Mouse (Mus musculus): ENCODE results near the gene Adam23.

The Adam23 gene

DNA sequence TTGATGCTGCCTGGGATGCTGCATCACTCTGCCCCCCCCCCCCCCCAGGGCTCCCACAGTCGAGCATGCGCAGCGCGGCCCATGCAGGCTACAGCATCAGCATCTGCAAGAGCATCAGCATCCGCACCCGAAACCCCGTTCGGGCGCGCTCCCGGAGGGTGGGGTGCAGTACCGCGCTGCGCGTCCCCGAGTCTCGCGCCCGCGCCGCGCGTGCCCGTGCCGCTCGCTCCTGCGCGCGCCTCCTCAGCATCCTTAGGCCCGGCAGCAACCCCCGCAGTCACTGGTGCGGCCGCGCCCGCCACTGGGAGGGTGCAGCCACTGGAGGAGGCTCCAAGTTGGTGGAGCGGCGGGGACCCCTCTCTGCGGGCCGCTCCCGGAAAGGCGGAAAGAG, at the start of gene Adam23:
TSS of gene Adam23 (plus strand) at position 236 of the 391 bp plus-strand sequence.
- H3K36me3 ChIP-seq (ENCODE audit: control insufficient read depth, insufficient read depth, low read length, poor library complexity, severe bottlenecking): no peaks in the 10 kb centered on the region
- DNase-seq (ENCODE audit: low read depth, low spot score): no peak
- no peaks in the 10 kb centered on the region for H3K27me3 ChIP-seq (ENCODE audit: control insufficient read depth, insufficient read depth, low read length, poor library complexity, severe bottlenecking)

DNA sequence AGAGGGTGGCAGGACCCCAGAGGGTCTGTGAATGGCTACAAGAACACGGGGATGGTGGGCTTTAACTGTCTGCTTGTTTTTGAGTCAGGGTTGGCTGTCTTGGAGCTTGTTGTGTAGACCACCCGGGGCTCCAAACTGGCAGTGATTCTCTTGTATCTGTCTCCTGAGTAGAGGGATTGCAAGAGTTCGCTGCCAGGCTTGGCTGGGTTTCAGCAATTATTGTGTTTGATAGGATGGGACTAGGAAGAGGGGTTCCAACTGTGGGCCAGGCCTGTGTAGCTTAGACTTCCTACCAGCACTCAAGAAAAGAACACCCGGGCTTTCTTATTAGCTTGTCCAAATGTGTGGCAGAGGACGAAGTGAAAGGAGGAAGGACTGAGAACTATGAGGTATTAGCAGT, 44.6 kb upstream of the Adam23 start:
- no peaks in the 10 kb centered on the region for H3K36me3 ChIP-seq (ENCODE audit: control insufficient read depth, insufficient read depth, low read length, poor library complexity, severe bottlenecking)
- no peak for DNase-seq (ENCODE audit: low read depth, low spot score)
- no peaks in the 10 kb centered on the region for H3K27me3 ChIP-seq (ENCODE audit: control insufficient read depth, insufficient read depth, low read length, poor library complexity, severe bottlenecking)

DNA sequence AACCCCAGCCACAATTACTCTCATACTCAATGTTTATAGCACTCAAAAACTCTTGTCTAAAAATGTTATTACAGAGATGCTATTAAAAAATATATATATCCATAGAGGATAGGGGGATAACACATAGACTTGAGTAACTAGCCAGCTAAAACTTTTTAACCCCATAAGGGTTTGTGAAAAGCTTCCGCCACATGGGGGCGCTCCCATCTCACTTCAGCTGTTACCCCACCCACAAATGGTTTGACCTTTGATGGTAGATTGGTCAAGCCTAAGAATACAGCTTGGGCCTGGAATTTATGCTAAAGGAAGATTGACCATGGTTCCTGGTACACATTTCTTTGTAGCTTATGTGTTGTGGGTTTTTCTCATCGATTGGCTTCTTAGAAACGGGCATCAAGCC, 42.1 kb upstream of the Adam23 start:
- Histone ChIP-seq H3K36me3 (ENCODE audit: control insufficient read depth, insufficient read depth, low read length, poor library complexity, severe bottlenecking) (no peaks in the 10 kb centered on the region), H3K27me3 (ENCODE audit: control insufficient read depth, insufficient read depth, low read length, poor library complexity, severe bottlenecking) (no peaks in the 10 kb centered on the region)
- DNase-seq (ENCODE audit: low read depth, low spot score): no peak

DNA sequence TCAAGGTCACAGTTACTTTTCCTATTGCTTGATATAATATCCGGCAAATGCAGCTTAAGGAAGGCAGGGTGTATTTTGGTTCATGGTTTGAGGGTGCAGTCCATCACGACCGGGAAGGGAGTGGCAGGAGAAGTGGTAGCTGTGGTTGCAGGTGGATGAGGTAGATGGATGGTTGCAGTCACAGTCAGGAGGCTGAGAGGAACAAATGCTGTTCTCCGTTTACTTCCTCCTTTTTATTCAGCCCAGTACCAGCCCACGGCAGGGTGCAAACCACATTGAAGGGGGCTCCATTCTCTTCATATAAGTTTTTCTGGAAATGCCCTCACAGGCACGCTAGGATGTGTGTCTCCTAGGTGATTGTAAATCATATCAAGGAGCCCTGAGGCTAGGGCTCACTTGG, 37.3 kb upstream of the Adam23 start:
- DNase-seq (ENCODE audit: low read depth, low spot score): no peak
- no peaks in the 10 kb centered on the region for H3K27me3 ChIP-seq (ENCODE audit: control insufficient read depth, insufficient read depth, low read length, poor library complexity, severe bottlenecking)
- no peaks in the 10 kb centered on the region for H3K36me3 ChIP-seq (ENCODE audit: control insufficient read depth, insufficient read depth, low read length, poor library complexity, severe bottlenecking)

DNA sequence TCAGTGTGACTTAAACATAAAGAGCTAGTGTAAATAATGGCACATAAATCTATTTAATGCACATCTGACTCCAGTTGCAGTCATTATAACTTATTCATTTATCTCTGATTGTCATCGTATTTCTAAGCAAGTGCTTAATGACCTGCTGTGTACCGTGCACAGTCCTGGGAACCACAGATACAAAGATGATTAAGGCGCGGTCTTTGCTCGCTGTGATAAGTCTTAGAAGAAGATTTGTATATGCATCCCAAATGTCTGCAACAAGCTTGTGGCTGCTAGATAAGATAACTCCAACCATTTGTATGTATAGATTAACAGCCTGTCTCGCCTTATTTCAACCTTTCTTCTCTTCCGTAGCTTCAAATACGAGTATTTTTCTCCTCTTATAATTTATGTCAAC, 27.2 kb upstream of the Adam23 start:
- no peaks in the 10 kb centered on the region for H3K36me3 ChIP-seq (ENCODE audit: control insufficient read depth, insufficient read depth, low read length, poor library complexity, severe bottlenecking)
- no peaks in the 10 kb centered on the region for H3K27me3 ChIP-seq (ENCODE audit: control insufficient read depth, insufficient read depth, low read length, poor library complexity, severe bottlenecking)
- DNase-seq (ENCODE audit: low read depth, low spot score): no peak

DNA sequence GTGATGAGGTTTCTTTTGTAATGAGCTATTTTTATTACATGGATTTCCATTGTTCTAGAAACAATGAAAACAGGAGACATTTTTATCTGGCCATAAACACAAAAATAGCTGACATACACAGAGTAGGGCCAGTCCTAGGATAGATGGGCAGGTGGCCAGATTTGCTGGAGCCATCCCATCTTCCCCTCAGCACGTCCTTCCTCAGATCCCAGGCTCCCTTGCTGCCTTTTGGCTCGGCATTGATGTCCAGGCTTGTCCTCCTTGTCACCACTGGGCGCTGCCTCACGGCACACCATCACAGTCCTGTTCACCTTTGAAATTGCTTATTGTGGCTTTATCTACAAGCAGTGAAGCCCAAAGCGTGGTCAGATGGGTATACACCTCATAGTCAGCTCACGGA, 15.0 kb upstream of the Adam23 start:
- no peaks in the 10 kb centered on the region for H3K27me3 ChIP-seq (ENCODE audit: control insufficient read depth, insufficient read depth, low read length, poor library complexity, severe bottlenecking)
- DNase-seq (ENCODE audit: low read depth, low spot score): no peak
- no peaks in the 10 kb centered on the region for H3K36me3 ChIP-seq (ENCODE audit: control insufficient read depth, insufficient read depth, low read length, poor library complexity, severe bottlenecking)

DNA sequence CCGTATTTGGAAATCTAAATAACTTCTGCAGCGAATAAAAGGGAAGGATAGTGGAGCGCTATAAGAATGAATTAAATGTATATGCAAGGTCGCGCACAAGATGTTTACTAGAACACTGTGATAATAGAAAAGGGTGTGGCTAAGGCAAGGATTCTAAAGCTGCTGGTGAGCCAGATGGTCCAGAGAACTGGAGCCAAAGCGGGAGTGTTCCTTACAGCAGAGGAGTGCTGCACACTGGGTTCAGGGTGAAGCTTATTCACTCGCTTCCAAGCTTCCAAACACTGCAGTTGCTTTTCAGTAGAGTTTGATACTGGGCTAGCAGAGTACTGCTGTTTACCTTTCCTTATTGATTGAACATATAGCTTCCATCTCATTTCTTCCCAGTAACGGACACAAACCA, 14.5 kb upstream of the Adam23 start:
- no peaks in the 10 kb centered on the region for H3K27me3 ChIP-seq (ENCODE audit: control insufficient read depth, insufficient read depth, low read length, poor library complexity, severe bottlenecking)
- DNase-seq (ENCODE audit: low read depth, low spot score): no peak

DNA sequence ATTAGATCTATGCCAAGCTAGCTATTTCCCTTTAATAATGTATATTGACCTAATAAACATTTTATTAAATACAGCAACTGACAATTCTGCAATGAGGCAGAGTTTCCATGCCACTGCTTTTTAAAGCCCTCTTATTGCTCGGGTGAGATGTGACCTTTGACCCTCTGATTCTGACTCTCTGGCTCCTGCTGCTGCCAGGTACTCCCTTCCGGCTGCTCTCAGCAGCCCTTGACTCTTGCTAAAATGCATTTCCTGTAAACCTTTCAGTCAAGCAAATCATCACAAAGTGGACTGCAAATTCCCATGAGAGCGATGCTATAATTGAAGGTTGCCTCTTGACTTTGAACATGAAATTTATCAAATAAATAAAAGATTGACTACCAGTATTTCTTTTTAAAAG, 13.8 kb upstream of the Adam23 start:
- Histone ChIP-seq H3K27me3 (ENCODE audit: control insufficient read depth, insufficient read depth, low read length, poor library complexity, severe bottlenecking) (no peaks in the 10 kb centered on the region), H3K36me3 (ENCODE audit: control insufficient read depth, insufficient read depth, low read length, poor library complexity, severe bottlenecking) (no peaks in the 10 kb centered on the region)
- DNase-seq (ENCODE audit: low read depth, low spot score): no peak

More for the DNA sequence above, 14.5 kb upstream of the Adam23 start:
- no peaks in the 10 kb centered on the region for H3K36me3 ChIP-seq (ENCODE audit: control insufficient read depth, insufficient read depth, low read length, poor library complexity, severe bottlenecking)

DNA sequence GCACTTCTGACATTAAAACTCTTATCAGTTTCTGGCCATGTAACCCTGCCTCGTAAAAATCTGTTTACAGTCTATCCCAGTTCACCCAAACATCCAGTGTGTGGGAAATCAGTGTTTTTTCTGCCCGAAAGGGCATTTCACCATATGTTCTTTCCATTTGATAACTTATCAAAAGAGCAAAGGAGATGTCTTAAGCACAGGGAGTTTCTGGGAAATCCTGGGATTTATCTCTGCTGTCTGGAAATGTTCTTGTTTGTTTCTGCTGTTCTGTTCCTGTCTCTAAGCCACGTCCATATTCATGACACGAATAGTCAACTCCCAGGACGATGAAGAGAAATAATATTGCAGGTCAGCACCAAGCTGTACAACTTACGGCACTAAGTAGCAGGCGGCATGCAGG, 11.6 kb upstream of the Adam23 start:
- no peaks in the 10 kb centered on the region for H3K27me3 ChIP-seq (ENCODE audit: control insufficient read depth, insufficient read depth, low read length, poor library complexity, severe bottlenecking)
- no peaks in the 10 kb centered on the region for H3K36me3 ChIP-seq (ENCODE audit: control insufficient read depth, insufficient read depth, low read length, poor library complexity, severe bottlenecking)
- DNase-seq (ENCODE audit: low read depth, low spot score): no peak

DNA sequence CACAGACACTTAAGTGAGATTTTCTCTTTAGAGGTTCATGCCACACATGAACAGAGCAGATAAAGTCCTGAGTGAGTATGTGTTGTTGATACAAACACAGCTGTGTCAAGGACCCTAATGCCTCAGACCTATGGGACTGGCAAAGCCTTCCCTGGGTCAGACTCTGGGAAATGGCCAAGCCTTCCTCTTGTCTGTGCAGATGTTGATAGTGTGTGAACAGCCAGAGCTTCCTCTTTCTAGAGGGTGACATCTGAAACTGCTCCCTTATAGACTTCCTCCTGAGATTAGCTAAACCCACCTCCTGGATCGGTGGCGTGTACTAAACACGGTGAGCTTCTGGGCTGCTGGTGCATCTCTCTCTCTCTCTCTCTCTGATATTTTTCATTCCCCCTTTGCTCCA, 8.2 kb upstream of the Adam23 start:
- H3K36me3 ChIP-seq (ENCODE audit: control insufficient read depth, insufficient read depth, low read length, poor library complexity, severe bottlenecking): no peaks in the 10 kb centered on the region
- no peaks in the 10 kb centered on the region for H3K27me3 ChIP-seq (ENCODE audit: control insufficient read depth, insufficient read depth, low read length, poor library complexity, severe bottlenecking)
- DNase-seq (ENCODE audit: low read depth, low spot score): no peak

DNA sequence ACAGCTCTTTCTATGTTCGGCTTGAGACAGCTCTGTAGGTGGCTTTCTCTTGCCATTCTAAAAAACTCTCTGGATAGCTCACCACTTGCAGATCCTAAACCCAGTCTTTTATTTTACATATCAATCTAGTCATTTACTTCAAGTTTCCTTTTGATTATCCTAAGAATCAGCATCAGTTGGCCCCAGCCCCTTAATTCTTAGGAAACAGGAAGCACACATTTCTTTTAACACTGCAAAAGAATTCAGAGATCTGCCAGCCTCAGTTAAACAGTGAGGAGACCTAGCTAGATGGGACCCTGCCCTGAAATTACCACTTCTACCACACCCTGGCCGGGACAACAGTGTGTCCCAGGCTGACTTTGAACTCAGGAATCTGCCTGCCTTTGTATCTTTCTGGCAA, 3.5 kb upstream of the Adam23 start:
- no peaks in the 10 kb centered on the region for H3K27me3 ChIP-seq (ENCODE audit: control insufficient read depth, insufficient read depth, low read length, poor library complexity, severe bottlenecking)
- no peak for DNase-seq (ENCODE audit: low read depth, low spot score)
- H3K36me3 ChIP-seq (ENCODE audit: control insufficient read depth, insufficient read depth, low read length, poor library complexity, severe bottlenecking): no peaks in the 10 kb centered on the region

DNA sequence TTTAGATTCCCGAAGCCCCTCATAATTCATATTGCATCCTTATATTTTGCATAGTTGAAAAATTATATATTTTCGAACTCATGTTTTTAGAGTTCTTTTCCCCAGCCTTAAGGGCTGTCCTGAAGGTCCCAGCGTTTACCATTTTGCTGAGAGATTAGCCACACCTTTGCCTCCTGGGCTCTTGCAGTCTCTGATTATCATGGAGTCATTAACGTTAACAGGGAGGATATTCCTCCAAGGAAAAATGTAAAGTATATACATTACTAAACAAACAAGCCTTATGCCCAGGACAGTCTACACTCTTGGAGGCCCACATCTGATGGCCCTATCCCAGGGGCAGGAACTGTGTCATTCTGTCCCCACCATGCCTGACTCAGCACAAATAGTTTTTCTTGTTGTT, 3.1 kb upstream of the Adam23 start:
- Histone ChIP-seq H3K36me3 (ENCODE audit: control insufficient read depth, insufficient read depth, low read length, poor library complexity, severe bottlenecking) (no peaks in the 10 kb centered on the region), H3K27me3 (ENCODE audit: control insufficient read depth, insufficient read depth, low read length, poor library complexity, severe bottlenecking) (no peaks in the 10 kb centered on the region)
- no peak for DNase-seq (ENCODE audit: low read depth, low spot score)

DNA sequence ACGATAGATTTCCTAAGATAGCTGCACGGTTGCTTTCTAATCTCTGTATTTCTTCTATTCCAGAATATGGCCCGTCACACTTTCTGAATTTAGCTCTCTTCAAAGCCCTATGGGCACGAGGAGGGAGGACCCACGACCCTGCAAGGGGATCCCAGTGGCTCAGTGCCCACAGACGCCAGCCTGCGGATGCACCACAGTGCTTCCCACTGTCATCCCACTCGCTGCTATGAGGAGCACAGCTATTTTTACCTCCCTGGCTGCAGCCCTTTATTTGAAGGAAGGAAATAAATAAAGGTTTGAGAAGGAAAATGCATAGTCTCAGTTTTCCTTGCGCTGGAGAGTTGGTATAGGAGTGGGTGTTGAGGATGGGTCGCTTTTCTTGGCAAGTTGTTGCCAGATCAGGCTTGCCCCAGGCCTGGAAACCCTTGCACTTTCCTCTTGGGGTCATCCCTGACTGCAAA, 512 bp upstream of the Adam23 start:
- H3K36me3 ChIP-seq (ENCODE audit: control insufficient read depth, insufficient read depth, low read length, poor library complexity, severe bottlenecking): no peaks in the 10 kb centered on the region
- no peaks in the 10 kb centered on the region for H3K27me3 ChIP-seq (ENCODE audit: control insufficient read depth, insufficient read depth, low read length, poor library complexity, severe bottlenecking)
- no peak for DNase-seq (ENCODE audit: low read depth, low spot score)

DNA sequence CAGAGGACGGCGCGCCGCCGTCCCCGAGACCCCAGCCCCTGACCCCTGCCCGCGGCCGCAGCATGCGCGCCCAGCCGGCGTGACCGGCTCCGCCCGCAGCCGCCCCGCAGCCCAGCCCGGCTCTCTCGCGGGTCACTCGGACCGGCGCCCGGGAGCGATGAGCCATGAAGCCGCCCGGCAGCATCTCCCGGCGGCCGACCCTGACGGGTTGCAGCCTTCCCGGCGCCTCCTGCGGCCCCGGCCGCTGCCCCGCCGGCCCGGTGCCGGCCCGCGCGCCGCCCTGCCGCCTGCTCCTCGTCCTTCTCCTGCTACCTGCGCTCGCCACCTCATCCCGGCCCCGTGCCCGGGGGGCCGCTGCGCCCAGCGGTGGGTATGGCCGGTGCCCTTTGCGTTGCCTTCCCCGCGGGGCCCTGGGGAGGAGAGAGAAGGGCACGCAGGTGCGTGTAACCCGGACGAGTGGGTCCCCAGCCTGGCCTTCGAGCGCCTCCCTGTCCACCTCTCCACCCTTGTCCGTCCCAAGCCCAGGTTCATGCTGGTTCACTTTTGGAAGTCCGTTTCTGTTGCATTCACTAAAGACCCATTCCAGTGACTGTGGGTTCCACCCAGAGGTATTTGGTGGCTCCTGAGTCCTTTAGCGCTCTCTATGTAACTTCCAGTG, 485 bp downstream of the Adam23 start:
- Histone ChIP-seq H3K27me3 (ENCODE audit: control insufficient read depth, insufficient read depth, low read length, poor library complexity, severe bottlenecking) (no peaks in the 10 kb centered on the region), H3K36me3 (ENCODE audit: control insufficient read depth, insufficient read depth, low read length, poor library complexity, severe bottlenecking) (no peaks in the 10 kb centered on the region)
- no peak for DNase-seq (ENCODE audit: low read depth, low spot score)

DNA sequence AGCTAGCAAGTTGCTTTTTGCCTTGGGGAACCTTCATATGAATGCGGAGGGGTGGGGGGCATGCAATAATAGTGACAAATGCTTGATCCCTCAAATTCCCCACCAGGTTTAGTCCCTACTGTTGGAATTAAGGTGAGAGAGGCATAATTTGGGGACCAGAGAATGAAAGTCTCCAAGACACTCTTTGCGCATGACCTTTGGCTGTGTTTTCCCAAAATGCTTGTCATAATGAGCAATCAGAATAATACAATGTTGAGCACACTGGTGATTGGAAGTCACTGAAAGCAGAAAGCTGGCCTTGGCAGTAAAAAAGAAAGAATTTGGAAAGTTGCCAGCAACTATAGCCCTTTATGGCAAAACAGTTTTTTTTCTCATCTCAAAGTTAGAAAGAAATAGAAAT, 1.0 kb downstream of the Adam23 start:
- DNase-seq (ENCODE audit: low read depth, low spot score): no peak
- Histone ChIP-seq H3K27me3 (ENCODE audit: control insufficient read depth, insufficient read depth, low read length, poor library complexity, severe bottlenecking) (no peaks in the 10 kb centered on the region), H3K36me3 (ENCODE audit: control insufficient read depth, insufficient read depth, low read length, poor library complexity, severe bottlenecking) (no peaks in the 10 kb centered on the region)

DNA sequence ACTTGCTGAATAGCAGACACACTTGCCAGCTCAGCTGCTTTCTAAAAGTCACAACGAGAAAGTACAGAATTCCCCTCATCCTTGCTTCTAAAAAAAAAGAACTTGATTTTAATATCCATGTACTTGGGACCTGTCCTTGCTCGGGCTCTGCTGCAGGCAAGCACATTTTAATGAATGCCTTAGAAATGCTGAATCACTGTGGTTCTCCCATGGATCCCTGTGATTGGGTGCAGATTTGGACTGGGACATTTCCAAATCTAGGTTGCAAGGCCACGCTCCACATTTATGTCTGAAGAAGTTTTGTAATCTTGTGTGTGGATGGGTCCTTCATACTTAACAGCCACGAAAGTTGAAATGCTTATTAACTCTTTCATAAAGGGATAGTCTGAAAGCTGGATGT, 4.4 kb downstream of the Adam23 start:
- no peak for DNase-seq (ENCODE audit: low read depth, low spot score)
- Histone ChIP-seq H3K27me3 (ENCODE audit: control insufficient read depth, insufficient read depth, low read length, poor library complexity, severe bottlenecking) (no peaks in the 10 kb centered on the region), H3K36me3 (ENCODE audit: control insufficient read depth, insufficient read depth, low read length, poor library complexity, severe bottlenecking) (no peaks in the 10 kb centered on the region)
